Mouse (Mus musculus) cerebellum, adult 2 months (tissue): ENCODE measurements at regions not wholly inside any gene's neighbourhood (a gene's known extent, or its start where the extent isn't known, plus 50 kb on each side); places are given as distances from the start of the nearest gene placed in this dataset.

ENCODE experiments used
- CTCF ChIP-seq: fragments of 200-500 bp; IDR thresholded peaks from 2 replicates; pipeline ENCODE4 v1.5.1; 2011; ENCODE audit warnings: low read depth, mild to moderate bottlenecking, control low read depth, low read length, moderate library complexity, borderline replicate concordance; ENCODE audit not compliant: insufficient read depth
- POLR2A ChIP-seq: fragments of 200-500 bp; IDR thresholded peaks from 2 replicates; pipeline ENCODE4 v1.6.1; 2011; ENCODE audit warnings: low read length, control low read depth, borderline replicate concordance; ENCODE audit not compliant: insufficient read depth

GRCm38 (mm10) chr4:73042672-73043071 is 190.2 kb upstream of the Aldoart1 start:
- no peak for TF ChIP-seq POLR2A
- peak; percentile 39; the same call in 1 of the 2 replicates for TF ChIP-seq CTCF
